Mouse (Mus musculus) 3134 (cell line): ENCODE measurements around the gene Gm2696.
"Not testable (repeated sequence)": the region's sequence is repeated elsewhere in the genome, so short reads cannot be mapped to it uniquely, and the experiment has no call there.

Experiments used
- DNase-seq: peaks from one replicate; pipeline ENCODE4 v3.0.0-alpha.2; 2011; ENCODE audit warnings: low spot score; ENCODE audit not compliant: insufficient read length; ENCODE audit errors: extremely low read depth

The Gm2696 gene

GRCm38 (mm10) chr10:77814382-77814781 lies at the start of gene Gm2696:
Gene Gm2696, plus strand, starts transcription at chr10:77814682.
- no peak for DNase-seq

DNA sequence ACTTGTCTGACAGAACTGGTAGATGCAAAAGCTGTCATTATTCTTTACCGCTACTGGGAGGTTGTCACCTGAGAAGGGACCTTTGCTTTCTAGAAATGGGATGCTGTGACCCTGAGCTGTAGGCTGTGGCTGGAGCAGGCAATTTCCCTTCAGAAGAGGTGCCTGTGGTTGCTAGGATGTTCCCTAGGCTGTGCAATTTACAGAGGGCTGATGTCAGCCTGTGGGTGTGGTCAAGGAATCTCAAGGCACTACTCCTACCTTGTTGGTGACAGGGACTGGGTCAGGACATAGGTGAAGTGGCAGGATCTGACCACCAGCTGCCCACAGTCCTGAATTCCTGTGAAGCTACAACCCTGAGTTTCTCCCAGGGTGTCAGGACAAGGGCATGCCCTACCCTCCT lies 44.8 kb upstream of the Gm2696 start:
- no peak for DNase-seq

GRCm38 (mm10) chr10:77771225-77771624 lies 43.3 kb upstream of the Gm2696 start, which contains the start of gene Gm3238:
Gene Gm3238, minus strand, starts transcription at chr10:77771325.
- DNase-seq: not testable (repeated sequence)

GRCm38 (mm10) chr10:77772142-77772541 lies 42.3 kb upstream of the Gm2696 start:
- not testable (repeated sequence) for DNase-seq

- DNase-seq: not testable (repeated sequence)
These were observed 37.6 kb upstream of the Gm2696 start, which contains the start of gene Gm7138 for GRCm38 (mm10) chr10:77776844-77777243. Gene Gm7138, minus strand, starts transcription at chr10:77776944.

- not testable (repeated sequence) for DNase-seq
These were observed 32.0 kb upstream of the Gm2696 start, which contains the start of gene Gm3250 for GRCm38 (mm10) chr10:77782442-77782841. Gene Gm3250, minus strand, starts transcription at chr10:77782542.

GRCm38 (mm10) chr10:77783396-77783795 lies 31.1 kb upstream of the Gm2696 start:
- not testable (repeated sequence) for DNase-seq

DNA sequence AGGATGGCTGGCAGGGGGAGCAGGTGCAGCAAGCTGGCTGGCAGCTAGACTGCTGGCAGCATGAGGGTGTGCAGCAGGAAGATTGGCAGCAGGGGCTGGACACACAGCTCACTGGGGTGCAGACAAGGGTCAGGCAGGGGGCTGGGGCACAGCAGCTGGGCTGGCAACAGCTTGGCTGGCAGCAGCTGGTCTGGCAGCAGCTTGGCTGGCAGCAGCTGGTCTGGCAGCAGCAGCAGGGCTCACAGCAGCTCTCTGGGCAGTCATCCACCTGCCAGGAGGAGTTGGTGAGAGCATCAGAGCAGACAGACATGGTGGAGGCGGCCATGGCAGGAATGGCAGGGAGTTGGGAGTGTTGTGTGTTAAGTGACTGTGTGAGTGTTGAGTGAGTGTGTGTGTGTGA lies 26.6 kb upstream of the Gm2696 start, which contains the start of gene Gm7137:
TSS of gene Gm7137 (minus strand) at position 325 of the 400 bp plus-strand sequence.
- not testable (repeated sequence) for DNase-seq

DNA sequence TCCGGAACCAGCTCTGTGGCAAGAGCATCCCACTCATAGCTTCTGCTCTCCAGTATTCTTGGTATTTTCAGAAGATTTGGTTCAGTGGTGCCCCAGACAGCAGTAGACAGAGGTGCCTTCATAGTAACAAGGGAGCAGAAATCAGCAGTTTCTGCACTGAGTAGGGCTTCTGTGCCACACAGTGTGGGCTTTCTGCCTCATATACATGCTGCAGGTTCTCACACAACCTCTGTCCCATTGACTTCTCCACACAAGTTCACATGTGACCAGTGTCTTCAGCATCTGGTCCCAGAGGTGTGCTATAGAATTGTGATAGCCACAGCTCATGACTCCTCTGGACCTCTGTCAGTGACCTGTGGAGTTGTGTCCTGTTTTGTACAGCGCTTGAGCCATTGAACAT lies 25.9 kb upstream of the Gm2696 start:
- no peak for DNase-seq

DNA sequence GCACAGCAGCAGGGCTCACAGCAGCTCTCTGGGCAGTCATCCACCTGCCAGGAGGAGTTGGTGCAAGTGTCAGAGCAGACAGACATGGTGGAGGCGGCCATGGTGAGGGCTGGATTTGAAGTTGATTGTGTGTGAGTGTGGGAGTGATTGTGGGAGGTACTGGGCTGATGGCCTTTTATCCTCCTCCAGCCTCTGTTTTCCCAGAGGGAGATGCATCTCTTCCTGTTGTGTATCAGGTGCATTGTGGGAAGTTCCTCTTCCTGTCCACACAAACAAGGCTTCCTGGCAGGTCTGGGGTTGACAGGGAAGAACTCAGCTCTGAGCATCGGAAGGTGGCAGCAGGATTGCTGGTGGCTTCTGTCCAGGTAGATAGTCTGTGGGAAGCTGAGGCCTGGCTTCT lies 19.5 kb upstream of the Gm2696 start, which contains the start of gene Gm9639:
TSS of gene Gm9639 (minus strand) at position 101 of the 400 bp plus-strand sequence.
- DNase-seq: no peak

- DNase-seq: no peak
These were observed 16.8 kb upstream of the Gm2696 start for GRCm38 (mm10) chr10:77797677-77798076.

GRCm38 (mm10) chr10:77798164-77798920 lies 16.1 kb upstream of the Gm2696 start:
- DNase-seq: not testable (repeated sequence)

GRCm38 (mm10) chr10:77798921-77799508 lies 15.5 kb upstream of the Gm2696 start, which contains the start of gene Gm19668:
Gene Gm19668, minus strand, starts transcription at chr10:77799133.
- no peak for DNase-seq

DNA sequence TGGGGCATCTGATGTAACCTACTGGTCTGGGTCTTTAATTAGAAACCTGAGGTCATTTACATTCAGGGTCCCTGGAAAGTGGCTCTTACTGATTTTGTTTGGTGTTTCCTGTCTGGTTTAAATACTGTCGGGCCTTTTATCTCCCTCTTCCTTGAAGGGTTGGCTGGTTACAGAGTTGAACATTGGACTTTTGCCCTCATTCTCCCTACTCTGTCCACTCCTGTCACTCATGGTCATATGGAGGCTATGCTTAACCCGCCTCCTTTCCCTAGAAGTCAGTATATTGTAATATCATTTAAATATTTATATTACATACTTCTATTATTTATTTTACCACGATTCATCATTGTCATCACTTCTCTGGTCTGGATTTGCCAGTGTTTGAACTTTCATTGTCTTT lies 10.4 kb upstream of the Gm2696 start:
- DNase-seq: no peak

GRCm38 (mm10) chr10:77811743-77812142 lies 2.7 kb upstream of the Gm2696 start, which contains the start of gene Gm9507:
Gene Gm9507, minus strand, starts transcription at chr10:77811843.
- DNase-seq: no peak

GRCm38 (mm10) chr10:77815514-77815913 lies 1.0 kb downstream of the Gm2696 start:
- DNase-seq: no peak

DNA sequence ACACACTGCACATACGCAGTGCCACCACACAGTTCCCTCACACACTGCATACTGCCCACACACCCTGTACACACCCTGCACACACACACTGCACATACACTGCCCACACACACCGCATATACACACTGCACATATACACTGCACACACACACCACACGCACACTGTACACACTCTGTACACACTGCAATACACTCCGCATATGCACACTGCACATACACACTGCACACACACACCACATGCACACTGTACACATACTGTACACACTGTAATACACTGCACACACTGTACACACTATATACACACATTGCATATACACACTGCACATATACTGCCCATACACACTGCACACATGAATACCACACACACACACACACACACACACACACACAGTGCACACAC lies 4.0 kb downstream of the Gm2696 start:
- DNase-seq: no peak

DNA sequence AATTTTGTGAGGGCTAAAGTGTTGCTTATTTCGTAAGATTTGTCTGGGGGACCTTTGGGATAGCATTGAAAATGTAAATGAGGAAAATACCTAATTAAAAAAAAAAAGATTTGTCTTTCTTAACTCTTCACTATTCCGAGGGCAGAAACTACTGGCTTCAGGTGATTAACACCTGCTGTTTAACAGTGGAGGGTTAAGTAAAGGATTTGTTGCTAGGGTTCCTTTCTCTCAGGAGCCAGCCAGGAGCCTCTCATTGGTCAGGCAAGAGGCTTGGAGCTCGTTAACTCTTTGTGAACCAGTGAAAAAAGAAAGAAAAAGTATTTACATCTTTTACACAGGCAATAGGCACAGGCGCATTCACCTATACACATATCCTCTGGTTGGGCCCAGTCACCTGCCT lies 4.7 kb downstream of the Gm2696 start:
- DNase-seq: no peak

DNA sequence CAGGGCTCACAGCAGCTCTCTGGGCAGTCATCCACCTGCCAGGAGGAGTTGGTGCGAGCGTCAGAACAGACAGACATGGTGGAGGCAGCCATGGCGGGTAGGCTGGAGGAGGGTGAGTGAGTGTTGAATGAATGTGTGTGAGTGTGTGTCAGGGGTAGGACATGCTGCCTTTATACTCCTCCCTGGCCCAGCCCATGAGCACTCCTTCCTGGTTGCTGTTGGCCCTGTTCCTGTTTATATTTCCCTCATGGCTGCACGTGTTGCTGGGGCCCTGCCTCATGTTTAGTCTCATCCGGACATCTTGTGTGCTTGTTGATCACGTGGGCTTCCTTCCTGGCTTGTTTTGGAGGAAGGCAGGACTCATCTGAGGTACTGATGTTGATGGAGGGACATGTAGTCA lies 12.5 kb downstream of the Gm2696 start, which contains the start of gene Krtap10-4:
TSS of gene Krtap10-4 (minus strand) at position 145 of the 400 bp plus-strand sequence.
- no peak for DNase-seq

DNA sequence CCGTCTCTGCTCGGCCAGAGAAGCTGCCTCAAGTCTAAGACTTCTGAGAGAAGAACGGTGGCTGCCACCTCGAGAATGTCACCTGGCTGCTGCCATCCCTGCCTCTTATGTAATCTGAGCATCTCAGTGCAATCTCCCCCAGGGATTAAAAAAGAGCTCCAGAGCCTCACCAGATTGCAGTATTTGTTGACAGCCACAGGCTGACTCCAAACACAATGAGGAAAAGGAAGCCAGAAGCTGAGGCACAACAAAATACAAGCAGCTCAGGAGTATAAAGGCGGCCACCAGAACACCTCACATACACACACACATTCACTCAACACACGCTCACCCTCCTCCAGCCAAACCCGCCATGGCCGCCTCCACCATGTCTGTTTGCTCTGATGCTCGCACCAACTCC lies 21.2 kb downstream of the Gm2696 start, which contains the start of gene Krtap10-10:
TSS of gene Krtap10-10 (plus strand) at position 301 of the 400 bp plus-strand sequence.
- DNase-seq: no peak

DNA sequence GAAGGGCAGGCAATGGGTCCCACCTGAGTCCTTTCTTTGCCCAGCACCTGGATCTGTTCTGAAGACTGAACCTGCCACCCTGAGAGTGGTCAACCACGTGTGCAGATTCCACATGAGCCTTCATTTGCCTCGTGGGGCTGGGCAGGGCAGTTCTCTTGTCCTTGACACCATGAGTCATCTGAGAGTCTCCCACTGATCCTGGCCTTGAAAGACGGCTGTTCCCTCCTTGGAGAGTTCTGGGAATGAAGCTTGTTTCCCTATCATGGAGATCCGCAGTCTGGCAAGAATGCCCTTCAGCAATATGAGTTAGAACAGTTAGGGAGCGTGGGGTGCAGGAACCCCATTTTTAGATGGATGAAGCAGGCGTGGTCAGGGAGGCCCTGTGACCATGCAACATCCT lies 24.5 kb downstream of the Gm2696 start:
- DNase-seq: no peak
